Mouse (Mus musculus) liver, embryonic 12.5 days (tissue): Measurements from ENCODE around the gene Hook1. TPM values are rescaled to one million over a fixed set of nuclear protein-coding genes. Genes with fewer than 3 reads are reported as not detected.
"Not testable (repeated sequence)": the region's sequence is repeated elsewhere in the genome, so short reads cannot be mapped to it uniquely, and the experiment has no call there.

Source experiments
- ATAC-seq: fragments of 200-750 bp; cut with Nextera tagmentation; 2 replicates; pipeline ENCODE4 v1.8.0; 2017; ENCODE audit warnings: moderate number of reproducible peaks, mild to moderate bottlenecking, moderate library complexity
- H3K27ac ChIP-seq: fragments of 300-500 bp; sonication (generic); 2 replicates; pipeline ENCODE4 v1.5.1; 2016; ENCODE audit warnings: mild to moderate bottlenecking
- H3K27me3 ChIP-seq: fragments of 300-500 bp; sonication (generic); replicated peaks from 2 replicates; pipeline ENCODE4 v1.6.1; 2016; ENCODE audit warnings: mild to moderate bottlenecking, moderate library complexity
- H3K36me3 ChIP-seq: fragments of 300-500 bp; sonication (generic); 2 replicates; pipeline ENCODE4 v1.6.1; 2016; ENCODE audit warnings: mild to moderate bottlenecking, moderate library complexity
- H3K4me1 ChIP-seq: fragments of 300-500 bp; sonication (generic); 2 replicates; pipeline ENCODE4 v1.6.1; 2016
- H3K4me2 ChIP-seq: fragments of 300-500 bp; sonication (generic); 2 replicates; pipeline ENCODE4 v1.6.1; 2016; ENCODE audit warnings: mild to moderate bottlenecking, moderate library complexity
- H3K4me3 ChIP-seq: fragments of 300-500 bp; sonication (generic); 2 replicates; pipeline ENCODE4 v1.5.1; 2016; ENCODE audit warnings: mild to moderate bottlenecking, moderate library complexity
- H3K9ac ChIP-seq: fragments of 300-500 bp; sonication (generic); 2 replicates; pipeline ENCODE4 v1.6.1; 2016; ENCODE audit warnings: mild to moderate bottlenecking, moderate library complexity
- H3K9me3 ChIP-seq: fragments of 300-500 bp; sonication (generic); replicated peaks from 2 replicates; pipeline ENCODE4 v1.6.1; 2016; ENCODE audit warnings: mild to moderate bottlenecking, moderate library complexity
- WGBS: fragments of 180-500 bp; shearing (Covaris S2); methylation state at CpG from one replicate; pipeline ENCODE4 v1.1.7; 2016; ENCODE audit not compliant: insufficient replicate concordance; 5-methylcytosine and 5-hydroxymethylcytosine counted together
- polyA plus RNA-seq: library from polyadenylated mRNA; unstranded; fragments of >200 nt; fragmentation: Nextera tagmentation; extraction: Ambion mirVana; gene quantifications from 2 replicates; pipeline ENCODE4 v1.2.1, GENCODE M21; 2016

The Hook1 gene
- polyA plus RNA-seq, 1 experiment from 2014 or later: 6.6 TPM

GRCm38 (mm10) chr4:95982221-95982620, 15.2 kb downstream of the Hook1 start:
- H3K27me3 ChIP-seq, H3K4me1 ChIP-seq, ATAC-seq, H3K9ac ChIP-seq, H3K27ac ChIP-seq, H3K4me3 ChIP-seq, H3K36me3 ChIP-seq, H3K4me2 ChIP-seq, H3K9me3 ChIP-seq: not testable (repeated sequence)
- WGBS: 71% methylated on average over 17 of the region's 17 CpGs

- Histone ChIP-seq H3K9me3 (no peaks in the 10 kb centered on the region), H3K4me2 (no peak overlapping the region), H3K4me3 (no peak overlapping the region), H3K4me1 (no peaks in the 10 kb centered on the region), H3K36me3 (no peaks in the 10 kb centered on the region), H3K9ac (no peak overlapping the region), H3K27me3 (no peaks in the 10 kb centered on the region), H3K27ac (no peak overlapping the region)
- ATAC-seq: no peak
- 76% methylated on average over 1 of the region's 1 CpGs for WGBS
Observed at GRCm38 (mm10) chr4:96016875-96017274, 49.8 kb downstream of the Hook1 start.

GRCm38 (mm10) chr4:96022803-96023202, 55.8 kb downstream of the Hook1 start:
- Histone ChIP-seq H3K36me3 (no peaks in the 10 kb centered on the region), H3K4me2 (no peak overlapping the region), H3K4me1 (no peaks in the 10 kb centered on the region), H3K27me3 (no peaks in the 10 kb centered on the region), H3K27ac (no peak overlapping the region), H3K4me3 (no peak overlapping the region), H3K9me3 (no peaks in the 10 kb centered on the region), H3K9ac (no peak overlapping the region)
- no peak for ATAC-seq

- ATAC-seq: no peak
- Histone ChIP-seq H3K9ac (no peak overlapping the region), H3K4me1 (no peaks in the 10 kb centered on the region), H3K4me2 (no peak overlapping the region), H3K9me3 (no peaks in the 10 kb centered on the region), H3K27ac (no peak overlapping the region), H3K36me3 (no peaks in the 10 kb centered on the region), H3K27me3 (no peaks in the 10 kb centered on the region), H3K4me3 (no peak overlapping the region)
- WGBS: 76% methylated on average over 1 of the region's 1 CpGs
Observed at GRCm38 (mm10) chr4:96028412-96028811, 61.4 kb downstream of the Hook1 start.

- Histone ChIP-seq H3K4me1 (no peaks in the 10 kb centered on the region), H3K4me2 (no peak overlapping the region), H3K9ac (no peak overlapping the region), H3K4me3 (no peak overlapping the region), H3K9me3 (no peaks in the 10 kb centered on the region), H3K36me3 (no peaks in the 10 kb centered on the region), H3K27ac (no peak overlapping the region), H3K27me3 (no peaks in the 10 kb centered on the region)
- 67% methylated on average over 2 of the region's 2 CpGs for WGBS
- ATAC-seq: no peak
Observed at GRCm38 (mm10) chr4:96060106-96060505, 93.1 kb downstream of the Hook1 start.

GRCm38 (mm10) chr4:96062045-96062444, 95.0 kb downstream of the Hook1 start:
- H3K36me3 ChIP-seq: no peaks in the 10 kb centered on the region
- H3K4me1 ChIP-seq: no peaks in the 10 kb centered on the region
- no peaks in the 10 kb centered on the region for H3K9me3 ChIP-seq
- H3K27me3 ChIP-seq: no peaks in the 10 kb centered on the region
- 58% methylated on average over 2 of the region's 2 CpGs for WGBS
- no peak for ATAC-seq
- H3K27ac ChIP-seq: no peak overlapping the region
- H3K9ac ChIP-seq: no peak overlapping the region
- no peak overlapping the region for H3K4me3 ChIP-seq
- H3K4me2 ChIP-seq: no peak overlapping the region

Other genes starting within 250 kb of the Hook1 start
- gene Cyp2j13, start 110.3 kb downstream of the Hook1 start, polyA plus RNA-seq: not detected in 2 replicates
- not detected in 2 replicates for gene Cyp2j12, start 173.9 kb downstream of the Hook1 start, polyA plus RNA-seq